Mouse (Mus musculus): ENCODE measurements at regions not wholly inside any gene's neighbourhood (a gene's known extent, or its start where the extent isn't known, plus 50 kb on each side); places are given as distances from the start of the nearest gene placed in this dataset.
A peak's percentile ranks its signal among the peaks of the same experiment; 100 is the strongest.

DNA sequence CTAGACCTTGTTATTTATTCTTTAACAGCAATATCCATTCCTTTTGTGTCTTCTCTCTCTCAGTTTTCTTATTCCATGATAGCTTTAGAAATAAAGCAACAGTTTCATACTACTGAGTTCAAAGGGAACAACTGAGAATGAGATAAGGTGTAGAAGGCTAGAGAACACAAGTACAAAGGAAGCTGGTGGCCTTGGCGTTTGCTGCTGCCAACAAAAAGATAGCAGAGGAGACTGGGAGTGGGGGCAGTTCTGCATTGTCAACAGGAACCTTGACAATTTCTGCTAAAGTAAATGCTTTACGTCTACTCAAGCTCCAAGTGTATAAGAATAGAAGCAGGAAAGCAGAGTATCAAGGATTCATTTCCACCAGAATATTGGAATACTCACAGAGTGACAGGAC is 109.3 kb upstream of the B430305J03Rik start:
- DNase-seq (ENCODE audit: low spot score): no peak

- no peak for DNase-seq (ENCODE audit: low spot score)
Measured at GRCm38 (mm10) chr3:61467158-61467557, 101.4 kb upstream of the B430305J03Rik start.

- DNase-seq (ENCODE audit: low spot score): no peak
Measured at GRCm38 (mm10) chr3:61466641-61467040, 100.9 kb upstream of the B430305J03Rik start.

GRCm38 (mm10) chr3:61460076-61460475 is 94.3 kb upstream of the B430305J03Rik start:
- DNase-seq (ENCODE audit: low spot score): no peak

GRCm38 (mm10) chr3:61456598-61456997 is 90.8 kb upstream of the B430305J03Rik start:
- DNase-seq (ENCODE audit: low spot score): no peak

DNA sequence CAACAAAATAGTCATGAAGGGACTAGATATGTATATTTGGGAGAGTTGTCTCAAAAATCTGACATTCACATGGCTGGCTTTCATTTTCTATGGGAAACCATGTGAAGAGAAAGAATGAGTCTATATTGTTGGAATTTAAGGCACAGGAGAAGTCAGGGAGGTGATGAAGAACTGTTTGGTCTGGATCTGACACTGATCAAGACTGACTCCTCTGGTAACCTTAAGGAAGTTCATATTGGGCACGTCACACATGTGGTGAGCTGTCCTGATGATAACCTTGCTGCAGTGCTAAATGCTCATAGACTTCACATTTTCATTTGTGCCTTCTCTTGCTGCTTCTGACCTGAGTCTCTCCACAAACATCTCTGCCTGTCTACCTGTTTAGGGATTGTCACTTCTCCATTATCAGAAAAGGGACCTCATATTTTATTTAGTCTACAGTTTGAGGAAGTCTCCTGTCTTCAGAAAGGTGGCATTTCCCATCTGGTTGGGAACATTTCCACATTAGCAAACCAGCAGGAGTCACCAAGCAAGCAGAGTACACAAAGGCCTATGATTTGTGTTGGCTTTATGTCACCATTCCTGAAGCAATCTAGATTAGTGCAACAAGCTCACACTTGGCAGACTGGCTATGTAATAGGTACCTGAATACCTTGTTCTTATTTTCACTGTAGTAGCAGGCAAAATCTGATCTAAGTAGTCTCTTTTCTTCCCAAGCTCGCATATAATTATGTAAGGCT is 76.4 kb upstream of the B430305J03Rik start:
- no peak for DNase-seq (ENCODE audit: low spot score)

- DNase-seq (ENCODE audit: low spot score): peak; percentile 26
Measured at GRCm38 (mm10) chr3:61441445-61441844, 75.7 kb upstream of the B430305J03Rik start.

- no peak for DNase-seq (ENCODE audit: low spot score)
Measured at GRCm38 (mm10) chr3:61428713-61429112, 63.0 kb upstream of the B430305J03Rik start.

DNA sequence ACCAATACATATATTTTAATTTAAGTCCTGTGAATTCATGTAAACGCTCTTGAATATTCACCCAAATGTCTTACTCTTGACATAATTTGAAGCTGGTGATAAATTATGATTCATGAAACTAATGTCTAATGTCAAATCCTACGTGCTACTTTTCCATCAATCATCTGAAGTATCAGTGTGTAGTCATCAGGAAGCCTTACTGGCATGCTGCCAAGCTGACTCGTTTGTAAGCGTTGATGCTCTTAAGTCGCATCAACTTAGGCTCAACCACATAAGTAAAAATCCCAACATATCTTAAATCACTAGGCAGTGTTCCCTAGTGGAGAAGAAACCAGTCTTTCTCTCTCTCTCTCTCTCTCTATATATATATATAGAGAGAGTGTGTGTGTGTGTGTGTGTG is 58.2 kb upstream of the B430305J03Rik start:
- no peak for DNase-seq (ENCODE audit: low spot score)

- no peak for DNase-seq (ENCODE audit: low spot score)
Measured at GRCm38 (mm10) chr3:61419706-61420105, 54.0 kb upstream of the B430305J03Rik start.

DNA sequence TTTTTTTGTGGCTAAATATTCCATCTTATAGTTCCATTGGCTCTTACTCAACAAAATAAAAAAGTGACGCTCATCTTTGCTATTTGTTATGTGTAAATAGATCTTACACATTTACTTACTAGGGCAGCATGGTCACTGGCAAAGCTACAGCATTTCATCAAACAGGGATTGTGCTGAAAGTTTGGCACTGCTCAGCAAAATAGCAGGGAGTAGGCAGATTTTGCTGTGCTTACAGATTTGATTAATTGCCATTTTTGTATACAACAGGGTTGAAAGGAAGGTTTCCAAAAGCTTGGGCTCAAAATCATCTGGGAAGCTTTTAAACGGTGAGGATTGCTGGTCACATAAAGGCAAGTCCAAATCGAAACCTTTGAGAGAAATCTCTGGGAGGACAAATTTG is 52.3 kb upstream of the B430305J03Rik start:
- DNase-seq (ENCODE audit: low spot score): no peak

All from heart, adult 8-10 months (tissue).